Mouse (Mus musculus) liver, adult (tissue): ENCODE measurements around the gene Gramd4.

Experiments used
- GATA4 ChIP-seq: IDR thresholded peaks from 2 replicates; pipeline ENCODE4 v1.6.1; 2014; ENCODE audit warnings: mild to moderate bottlenecking, low read length; ENCODE audit not compliant: insufficient replicate concordance

Gene Gramd4

DNA sequence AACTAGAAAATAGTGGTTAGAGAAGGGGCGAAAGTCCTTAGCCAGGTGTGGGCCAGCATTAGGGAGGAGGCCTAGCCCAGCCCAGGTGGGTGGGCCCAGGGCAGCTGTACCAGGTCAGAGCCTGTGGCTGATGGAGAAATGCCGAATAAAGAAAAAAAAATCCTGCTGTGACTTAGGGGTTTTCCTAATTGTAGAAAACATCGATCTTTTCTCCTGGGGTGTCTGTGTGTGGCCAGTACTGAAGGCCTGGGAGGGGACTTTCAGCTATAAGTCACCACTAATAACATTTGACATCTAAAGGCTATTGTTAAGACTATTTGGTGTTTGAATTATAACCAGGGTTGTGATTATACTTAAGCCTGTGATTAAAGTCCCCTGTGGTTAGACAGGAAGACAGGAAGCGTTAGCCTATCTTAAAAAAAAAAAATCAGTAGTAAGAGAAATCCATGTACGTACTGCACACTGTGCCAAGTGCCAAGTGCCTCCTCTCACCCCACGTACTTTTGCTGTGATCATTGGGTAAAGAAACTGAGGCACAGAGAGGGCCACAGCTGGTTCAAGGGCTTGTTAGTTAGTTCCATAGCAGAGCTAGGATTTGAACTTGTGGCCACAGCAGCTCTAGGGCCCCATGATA is 4.5 kb downstream of the Gramd4 start:
- no peak for TF ChIP-seq GATA4

- no peak for TF ChIP-seq GATA4
Measured at GRCm38 (mm10) chr15:86064191-86064849, 6.8 kb downstream of the Gramd4 start.

DNA sequence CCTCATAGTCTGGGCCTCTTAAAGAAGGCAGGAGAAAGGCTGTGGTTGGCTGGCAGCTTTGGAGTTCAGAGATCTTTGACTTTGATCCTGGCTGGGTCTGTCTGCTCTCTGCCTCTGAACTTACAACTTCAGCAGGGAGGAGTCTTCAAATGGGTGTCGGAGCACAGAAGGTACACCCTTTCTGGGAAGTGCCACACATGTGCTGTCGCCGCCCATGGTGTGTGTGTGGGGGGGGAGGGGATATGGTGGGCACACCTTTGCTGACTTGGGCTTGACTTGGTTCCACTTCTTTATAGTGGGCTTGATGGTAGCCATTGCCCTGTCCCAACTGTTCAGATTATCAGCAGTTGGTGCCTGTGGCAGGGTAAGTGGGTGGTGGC is 7.3 kb downstream of the Gramd4 start:
- TF ChIP-seq GATA4, result no peak

DNA sequence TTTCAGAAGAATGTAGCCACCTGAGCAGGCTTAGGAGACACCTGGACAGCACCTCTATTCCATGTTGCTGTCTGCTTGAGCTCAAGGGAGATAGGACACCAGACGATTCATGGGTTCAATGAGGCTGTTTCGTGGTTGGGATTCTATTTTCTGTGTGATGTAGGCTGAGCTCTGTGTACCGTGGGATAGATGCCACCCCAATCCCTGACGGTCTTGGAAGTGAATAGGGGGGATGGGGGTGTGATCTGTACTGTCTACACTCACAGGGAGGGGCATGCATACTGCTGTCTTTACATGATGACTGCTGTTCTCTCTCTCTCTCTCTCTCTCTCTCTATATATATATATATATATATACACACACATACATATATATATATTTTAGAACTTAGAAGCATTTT is 7.9 kb downstream of the Gramd4 start:
- TF ChIP-seq GATA4, result no peak

- no peak for TF ChIP-seq GATA4
Measured at GRCm38 (mm10) chr15:86066836-86067580, 9.5 kb downstream of the Gramd4 start.

- no peak for TF ChIP-seq GATA4
Measured at GRCm38 (mm10) chr15:86067581-86067910, 10.1 kb downstream of the Gramd4 start.

GRCm38 (mm10) chr15:86067941-86068495 is 10.5 kb downstream of the Gramd4 start:
- no peak for TF ChIP-seq GATA4

- no peak for TF ChIP-seq GATA4
Measured at GRCm38 (mm10) chr15:86069011-86069791, 11.7 kb downstream of the Gramd4 start.

DNA sequence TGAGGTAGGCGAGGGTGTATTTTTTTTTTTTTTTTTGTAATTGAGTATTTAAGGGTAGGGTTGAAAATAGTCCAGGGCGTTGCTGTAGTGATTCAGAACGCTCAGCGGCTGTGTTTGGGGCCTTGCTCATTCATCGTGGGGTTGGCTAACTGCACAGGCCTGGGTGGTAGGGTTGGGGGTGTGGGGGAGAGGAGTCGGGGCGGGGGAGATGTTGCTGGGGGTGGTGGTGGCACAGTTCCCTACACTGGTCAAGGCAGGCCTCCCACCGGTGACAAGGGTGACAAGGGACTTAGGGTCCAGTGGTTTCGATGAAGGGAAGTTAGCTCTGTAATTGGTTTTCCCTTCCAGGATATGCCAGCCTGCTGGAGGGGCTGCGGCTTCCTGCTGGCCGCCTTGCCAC is 12.9 kb downstream of the Gramd4 start:
- no peak for TF ChIP-seq GATA4

GRCm38 (mm10) chr15:86071166-86071565 is 13.7 kb downstream of the Gramd4 start:
- no peak for TF ChIP-seq GATA4

GRCm38 (mm10) chr15:86074171-86074937 is 16.9 kb downstream of the Gramd4 start:
- TF ChIP-seq GATA4, result no peak

GRCm38 (mm10) chr15:86075305-86076047 is 18.0 kb downstream of the Gramd4 start:
- TF ChIP-seq GATA4, result no peak

DNA sequence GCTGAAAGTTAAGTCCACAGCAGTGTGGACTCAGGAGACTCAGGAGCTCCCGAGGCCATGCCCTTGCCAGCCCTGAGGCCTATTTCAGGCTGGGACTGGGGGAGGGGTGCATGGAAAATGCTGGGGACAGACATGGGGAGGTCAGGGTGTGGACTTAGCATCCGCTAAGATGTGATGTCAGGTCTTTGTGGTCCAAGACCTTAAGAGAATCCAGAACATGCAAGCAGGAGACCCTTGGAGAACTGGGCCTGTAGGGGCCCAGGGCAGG is 18.5 kb downstream of the Gramd4 start:
- no peak for TF ChIP-seq GATA4

GRCm38 (mm10) chr15:86076378-86076777 is 18.9 kb downstream of the Gramd4 start:
- no peak for TF ChIP-seq GATA4
